Mouse (Mus musculus) cerebral cortex, adult 2 months (tissue): ENCODE results near the gene Irgq.

Source experiments
- WGBS: fragments of 180-500 bp; shearing (Covaris S2); methylation state at CpG from one replicate; pipeline ENCODE4 v1.1.7; 2018; 5-methylcytosine and 5-hydroxymethylcytosine counted together

The Irgq gene

GRCm38 (mm10) chr7:24512355-24512754, 18.1 kb upstream of the Irgq start, which contains the start of gene AC161166.1:
Gene AC161166.1, minus strand, starts transcription at chr7:24512455.
- WGBS = 83% methylated on average over 7 of the region's 7 CpGs

DNA sequence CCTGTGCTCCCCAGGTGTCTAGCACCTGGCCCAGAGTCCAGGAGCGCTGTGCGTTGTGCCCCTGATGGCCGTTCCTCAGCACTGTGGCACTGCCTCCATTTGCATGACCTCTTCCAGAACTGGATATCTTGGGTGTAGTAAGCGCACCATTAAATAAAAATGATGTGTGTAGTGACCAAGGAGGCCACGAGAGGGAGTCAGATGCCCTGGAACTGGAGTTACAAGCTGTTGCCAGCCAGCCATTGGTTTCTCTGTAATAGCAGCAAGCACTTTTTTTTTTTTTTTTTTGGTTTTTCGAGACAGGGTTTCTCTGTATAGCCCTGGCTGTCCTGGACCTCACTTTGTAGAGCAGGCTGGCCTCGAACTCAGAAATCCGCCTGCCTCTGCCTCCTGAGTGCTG, 14.2 kb upstream of the Irgq start:
- 64% methylated on average over 8 of the region's 8 CpGs for WGBS

- 33% methylated on average over 5 of the region's 5 CpGs for WGBS
Measured at GRCm38 (mm10) chr7:24517077-24517476, 13.4 kb upstream of the Irgq start.

DNA sequence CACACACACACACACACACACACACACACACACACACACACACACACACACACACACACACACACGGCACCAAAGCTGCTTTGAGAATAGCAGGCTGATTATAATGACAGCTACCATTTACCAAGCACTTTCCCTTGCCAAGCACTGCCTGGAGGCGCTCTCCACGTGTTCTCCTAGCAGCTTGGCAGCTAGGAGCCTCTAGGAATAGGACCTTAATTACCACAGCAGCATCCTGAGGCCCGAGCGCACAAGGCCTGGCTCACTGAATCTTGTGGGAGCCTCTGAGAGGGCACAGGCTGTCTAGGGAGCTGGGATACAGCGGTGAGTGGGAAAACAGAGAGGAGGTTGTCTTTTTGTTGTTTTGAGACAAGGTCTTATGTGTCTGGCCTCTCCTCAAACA, 12.8 kb upstream of the Irgq start:
- 23% methylated on average over 6 of the region's 6 CpGs for WGBS

- WGBS = 45% methylated on average over 3 of the region's 3 CpGs
Measured at GRCm38 (mm10) chr7:24519130-24519529, 11.4 kb upstream of the Irgq start.

GRCm38 (mm10) chr7:24520054-24520453, 10.4 kb upstream of the Irgq start:
- 80% methylated on average over 10 of the region's 10 CpGs for WGBS

DNA sequence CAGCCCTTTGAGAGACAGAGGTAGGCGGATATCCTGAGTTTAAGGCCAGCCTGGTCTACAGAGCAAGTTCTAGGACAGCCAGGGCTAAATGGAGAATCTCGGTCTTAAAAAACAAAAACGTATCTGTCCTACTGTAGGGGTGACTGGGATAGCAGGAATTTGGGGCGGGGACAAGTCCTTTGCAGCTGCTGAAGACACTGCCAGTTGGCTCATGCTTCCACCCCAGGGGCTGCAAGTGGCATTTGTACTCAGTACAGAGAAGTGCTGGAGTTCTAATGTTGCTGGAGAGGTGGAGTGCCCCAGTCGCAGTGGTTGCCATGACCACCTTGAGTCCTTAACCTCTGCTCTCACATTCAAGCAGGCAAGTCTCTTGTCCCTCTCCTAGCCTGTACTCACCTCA, 7.7 kb upstream of the Irgq start:
- 63% methylated on average over 5 of the region's 5 CpGs for WGBS

- 91% methylated on average over 6 of the region's 6 CpGs for WGBS
Measured at GRCm38 (mm10) chr7:24523723-24524122, 6.8 kb upstream of the Irgq start.

GRCm38 (mm10) chr7:24524978-24525377, 5.5 kb upstream of the Irgq start:
- whole genome bisulfite sequencing = 68% methylated on average over 6 of the region's 6 CpGs

DNA sequence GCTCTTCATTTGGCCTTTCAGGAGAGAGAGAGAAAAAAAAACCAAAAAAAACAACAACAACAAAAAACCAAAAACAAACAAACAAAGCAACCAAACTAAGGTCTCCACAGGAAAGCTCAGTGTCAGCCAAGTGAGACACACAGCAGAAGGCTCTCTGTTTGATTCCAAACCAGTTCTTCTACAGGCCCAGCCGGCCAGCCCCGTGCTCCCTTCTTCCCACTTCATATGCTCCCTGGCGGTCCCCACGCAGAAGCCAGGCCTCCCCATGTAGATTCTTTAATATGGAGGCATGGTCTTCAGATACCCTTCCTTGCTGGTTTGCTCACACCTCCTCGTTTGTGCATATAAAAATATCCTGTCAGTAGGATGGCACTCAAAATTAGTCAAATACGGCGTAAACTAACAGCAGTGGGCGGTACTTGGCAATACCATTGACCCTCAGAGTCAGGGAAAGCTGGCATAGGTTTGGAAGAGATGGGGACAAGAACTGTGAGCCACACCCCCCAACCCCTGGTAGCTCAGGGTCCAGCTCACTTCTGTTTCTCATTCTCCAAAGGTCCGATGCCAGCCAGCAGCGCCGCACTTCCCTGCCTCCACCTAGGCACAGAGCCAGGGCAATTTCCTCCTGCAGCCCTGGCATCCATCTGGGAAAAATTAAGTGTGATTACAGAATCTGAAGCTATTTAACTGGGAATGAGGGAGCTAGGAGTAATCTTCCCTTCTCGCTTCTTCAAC, 4.6 kb upstream of the Irgq start:
- WGBS = 69% methylated on average over 12 of the region's 12 CpGs

DNA sequence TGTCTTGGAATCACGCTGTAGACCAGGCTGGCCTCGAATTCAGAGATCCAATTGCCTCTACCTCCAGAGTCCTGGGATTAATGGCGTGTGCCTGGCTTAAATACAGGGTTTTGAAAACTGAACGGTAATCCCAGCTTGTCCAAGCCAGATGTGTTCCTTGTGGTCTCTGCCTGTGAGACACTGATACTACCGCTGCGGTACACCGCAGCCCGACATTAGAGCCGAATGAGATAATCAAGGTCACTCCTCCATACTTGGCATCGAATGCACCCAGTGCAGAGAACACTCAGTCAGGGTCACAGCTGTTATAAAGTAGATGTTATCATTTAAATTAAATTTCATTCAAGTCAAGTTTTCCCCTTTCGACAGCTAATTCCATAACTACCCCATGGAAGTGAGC, 1.6 kb upstream of the Irgq start:
- WGBS = 90% methylated on average over 11 of the region's 11 CpGs

- 56% methylated on average over 11 of the region's 11 CpGs for WGBS
Measured at GRCm38 (mm10) chr7:24529580-24529979, 909 bp upstream of the Irgq start.

DNA sequence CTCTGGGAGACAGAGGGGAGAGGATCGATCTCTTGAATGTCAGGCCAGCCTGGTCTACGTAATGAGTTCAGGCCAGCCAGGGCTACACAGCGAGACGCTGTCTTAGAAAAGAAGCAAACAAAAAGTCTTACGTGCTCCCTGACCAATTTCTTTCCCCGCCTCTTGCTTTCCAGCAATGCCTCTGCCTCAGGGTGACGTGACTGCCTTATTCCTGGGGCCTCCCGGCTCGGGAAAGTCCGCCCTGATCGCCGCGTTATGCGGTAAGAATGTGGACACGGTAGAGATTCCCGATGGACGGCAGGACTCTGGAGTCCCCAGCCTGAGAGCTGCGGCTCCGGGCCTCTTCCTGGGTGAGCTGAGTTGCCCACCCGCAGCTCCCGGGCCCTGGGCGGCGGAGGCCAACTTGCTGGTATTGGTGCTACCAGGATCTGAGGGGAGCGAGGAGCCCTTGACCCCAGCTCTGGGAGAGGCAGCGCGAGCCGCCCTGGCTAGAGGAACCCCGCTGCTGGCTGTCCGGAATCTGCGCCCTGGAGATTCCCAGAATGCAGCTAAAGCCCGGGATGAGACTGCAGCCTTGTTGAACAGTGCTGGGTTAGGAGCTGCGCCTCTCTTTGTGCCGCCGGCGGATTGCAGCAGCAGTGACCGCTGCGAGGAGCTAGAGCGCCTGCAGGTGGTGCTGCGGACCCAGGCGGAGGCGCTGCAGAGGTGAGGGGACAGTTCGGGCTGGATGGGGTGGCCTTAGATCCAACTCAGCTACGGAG, 902 bp downstream of the Irgq start:
- under 1% methylated on average over 43 of the region's 43 CpGs for WGBS

- WGBS = 79% methylated on average over 28 of the region's 28 CpGs
Measured at GRCm38 (mm10) chr7:24533031-24533571, 2.6 kb downstream of the Irgq start.

- WGBS = 41% methylated on average over 42 of the region's 42 CpGs
Measured at GRCm38 (mm10) chr7:24533806-24534205, 3.3 kb downstream of the Irgq start.

DNA sequence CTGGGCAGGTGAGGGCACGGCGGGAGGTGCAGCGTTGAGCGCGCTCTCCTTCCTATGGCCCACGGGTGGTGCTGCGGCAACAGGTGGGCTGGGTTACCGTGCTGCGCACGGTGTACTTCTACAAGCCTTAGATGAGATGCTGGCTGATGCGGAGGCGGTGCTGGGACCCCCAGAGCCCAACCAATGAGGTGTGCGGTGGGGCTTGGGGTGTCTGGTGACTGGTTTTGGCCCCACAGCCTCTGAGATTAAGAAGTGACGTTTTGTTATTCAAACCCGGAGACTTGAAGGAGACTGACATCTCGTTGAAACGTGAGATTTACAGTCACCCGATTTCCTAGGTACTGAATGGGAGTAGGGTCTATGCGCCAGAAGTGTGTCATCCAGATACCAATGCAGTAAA, 3.8 kb downstream of the Irgq start:
- WGBS = 55% methylated on average over 19 of the region's 19 CpGs

DNA sequence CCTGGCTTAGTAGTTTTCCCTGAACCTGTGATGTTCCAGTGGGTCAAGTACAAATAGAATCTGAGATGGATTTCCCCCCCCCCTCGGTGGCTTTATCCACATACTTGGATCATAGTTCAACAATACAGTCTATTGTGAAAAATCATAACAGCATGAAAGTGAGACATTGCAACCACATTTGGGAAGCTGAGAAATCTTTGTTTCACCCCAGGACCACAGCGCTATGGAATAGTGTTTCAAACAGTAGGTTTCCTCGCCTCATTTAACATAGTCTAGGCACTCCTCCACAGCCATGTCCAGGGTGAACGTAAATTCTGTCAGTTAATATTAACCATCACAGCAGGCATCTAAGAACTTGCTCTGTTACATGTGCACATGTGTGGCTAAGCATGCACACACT, 6.6 kb downstream of the Irgq start:
- 79% methylated on average over 4 of the region's 4 CpGs for WGBS

GRCm38 (mm10) chr7:24537591-24537990, 7.1 kb downstream of the Irgq start:
- 58% methylated on average over 5 of the region's 5 CpGs for WGBS

DNA sequence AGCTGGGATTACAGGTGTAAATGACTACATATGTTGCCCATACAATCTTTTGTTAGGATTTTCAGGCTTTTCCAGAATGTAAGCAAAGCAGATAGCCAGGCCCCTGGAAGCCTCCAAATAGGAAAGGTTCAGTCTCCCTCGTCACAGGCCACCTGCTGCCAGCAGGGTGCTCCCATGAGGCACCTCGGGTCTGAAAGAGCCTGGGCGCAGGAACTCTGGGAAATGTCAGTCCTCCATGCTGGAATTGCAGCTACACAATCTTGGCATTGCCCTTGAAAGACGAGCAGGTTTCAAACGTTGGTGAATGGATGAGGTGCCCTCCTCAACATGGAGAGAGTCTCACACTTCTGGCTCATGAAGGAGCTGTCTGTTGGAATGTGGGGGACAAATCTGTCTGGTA, 7.7 kb downstream of the Irgq start:
- WGBS = 28% methylated on average over 5 of the region's 5 CpGs

GRCm38 (mm10) chr7:24538701-24539100, 8.2 kb downstream of the Irgq start:
- 73% methylated on average over 5 of the region's 5 CpGs for WGBS

DNA sequence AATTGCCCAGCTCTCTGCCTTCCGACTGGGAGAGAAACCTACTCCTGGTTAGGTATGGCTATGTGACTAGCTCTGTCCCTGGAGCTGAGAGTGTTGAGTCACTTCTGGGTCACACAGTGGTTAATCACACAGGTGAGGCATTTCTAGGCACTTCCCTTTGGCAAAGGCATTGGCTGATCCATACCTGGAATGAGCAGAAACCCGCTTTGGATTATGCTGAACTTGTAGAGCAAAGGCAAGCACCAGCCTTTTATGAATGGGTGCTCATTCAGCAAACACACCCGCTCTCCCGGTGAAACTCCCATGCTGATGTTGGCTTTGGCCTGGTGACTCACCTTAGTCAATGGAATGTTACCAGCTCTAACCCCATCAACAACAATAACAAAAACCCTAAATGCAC, 9.2 kb downstream of the Irgq start:
- 90% methylated on average over 4 of the region's 4 CpGs for WGBS

- 87% methylated on average over 2 of the region's 2 CpGs for WGBS
Measured at GRCm38 (mm10) chr7:24544506-24544905, 14.0 kb downstream of the Irgq start.

DNA sequence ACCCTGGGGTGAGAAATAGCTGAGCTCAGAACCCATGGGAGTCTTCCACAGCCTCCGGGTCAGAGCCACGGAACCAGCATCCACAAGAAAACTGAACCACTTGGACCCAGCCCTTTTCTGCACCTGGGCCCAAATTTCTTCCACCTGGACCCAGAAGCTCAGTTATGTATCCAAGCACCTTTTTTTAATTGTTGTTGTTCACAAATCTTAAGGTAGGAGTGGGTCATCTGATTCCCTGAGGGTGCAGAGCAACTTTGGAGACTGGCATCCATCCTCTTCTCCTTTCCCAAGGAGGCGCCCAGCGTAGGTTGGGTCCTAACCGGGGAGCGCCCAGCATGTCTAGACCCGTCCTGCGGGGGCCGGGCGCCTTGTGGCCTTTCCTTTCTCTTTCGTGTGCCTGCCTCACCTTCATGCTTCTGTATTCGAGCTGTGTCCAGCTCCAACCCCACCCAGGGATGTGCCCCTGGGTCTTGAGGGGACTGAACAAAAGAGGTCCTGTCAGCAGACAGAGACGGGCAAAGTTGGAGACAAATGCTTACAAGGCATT, 15.7 kb downstream of the Irgq start, which contains the start of the genes Pinlyp and Xrcc1:
Pinlyp (minus strand) TSS at position 51 of the 547 bp plus-strand sequence.
Xrcc1 (plus strand) TSS at position 222 of the 547 bp plus-strand sequence.
- 45% methylated on average over 13 of the region's 13 CpGs for WGBS
